Mouse (Mus musculus) midbrain, embryonic 12.5 days (tissue): Measurements from ENCODE around the gene Ak1. TPM values are rescaled to one million over a fixed set of nuclear protein-coding genes. Genes with fewer than 3 reads are reported as not detected.
A peak's percentile ranks its signal among the peaks of the same experiment; 100 is the strongest.

Experiments
- ATAC-seq: fragments of 200-750 bp; cut with Nextera tagmentation; 2 replicates; pipeline ENCODE4 v1.8.0; 2017; ENCODE audit warnings: low read depth, moderate TSS enrichment, moderate library complexity; ENCODE audit not compliant: low FRiP score
- H3K27ac ChIP-seq: fragments of 300-500 bp; sonication (generic); replicated peaks from 2 replicates; pipeline ENCODE4 v1.5.1; 2016; ENCODE audit warnings: mild to moderate bottlenecking
- H3K27me3 ChIP-seq: fragments of 300-500 bp; sonication (generic); 2 replicates; pipeline ENCODE4 v1.6.1; 2016; ENCODE audit warnings: mild to moderate bottlenecking
- H3K36me3 ChIP-seq: fragments of 300-500 bp; sonication (generic); 2 replicates; pipeline ENCODE4 v1.6.1; 2016
- H3K4me1 ChIP-seq: fragments of 300-500 bp; sonication (generic); 2 replicates; pipeline ENCODE4 v1.6.1; 2016
- H3K4me2 ChIP-seq: fragments of 300-500 bp; sonication (generic); replicated peaks from 2 replicates; pipeline ENCODE4 v1.6.1; 2016; ENCODE audit warnings: mild to moderate bottlenecking, moderate library complexity
- H3K4me3 ChIP-seq: fragments of 300-500 bp; sonication (generic); 2 replicates; pipeline ENCODE4 v1.5.1; 2016; ENCODE audit warnings: mild to moderate bottlenecking
- H3K9ac ChIP-seq: fragments of 300-500 bp; sonication (generic); replicated peaks from 2 replicates; pipeline ENCODE4 v1.6.1; 2016; ENCODE audit warnings: mild to moderate bottlenecking, moderate library complexity
- H3K9me3 ChIP-seq: fragments of 300-500 bp; sonication (generic); 2 replicates; pipeline ENCODE4 v1.6.1; 2016; ENCODE audit warnings: mild to moderate bottlenecking
- WGBS: fragments of 180-500 bp; shearing (Covaris S2); methylation state at CpG from one replicate; pipeline ENCODE4 v1.1.7; 2016; 5-methylcytosine and 5-hydroxymethylcytosine counted together
- polyA plus RNA-seq: library from polyadenylated mRNA; unstranded; fragments of >200 nt; fragmentation: Nextera tagmentation; extraction: Ambion mirVana; gene quantifications from 2 replicates; pipeline ENCODE4 v1.2.1, GENCODE M21; 2016

Gene Ak1
- polyA plus RNA-seq, 1 experiment from 2014 or later, result 31.6 TPM

- Histone ChIP-seq H3K36me3 (no peaks in the 10 kb centered on the region), H3K9ac (no peak overlapping the region), H3K9me3 (no peaks in the 10 kb centered on the region), H3K4me3 (peak overlapping the region; percentile 16), H3K4me2 (peak overlapping the region; percentile 39), H3K27me3 (peaks cover 10% of the 10 kb centered on the region), H3K4me1 (peaks cover 12% of the 10 kb centered on the region), H3K27ac (no peak overlapping the region)
- ATAC-seq, result no peak
- 2% methylated on average over 11 of the region's 11 CpGs for WGBS
Measured at GRCm38 (mm10) chr2:32602600-32603054, 18.9 kb upstream of the Ak1 start.

- Histone ChIP-seq H3K36me3 (no peaks in the 10 kb centered on the region), H3K4me3 (no peak overlapping the region), H3K9ac (no peak overlapping the region), H3K27me3 (peaks cover 27% of the 10 kb centered on the region), H3K27ac (no peak overlapping the region), H3K4me1 (peaks cover 23% of the 10 kb centered on the region), H3K9me3 (no peaks in the 10 kb centered on the region), H3K4me2 (no peak overlapping the region)
- 48% methylated on average over 10 of the region's 10 CpGs for WGBS
- no peak for ATAC-seq
Measured at GRCm38 (mm10) chr2:32604631-32605030, 16.9 kb upstream of the Ak1 start.

GRCm38 (mm10) chr2:32606161-32607142, 15.1 kb upstream of the Ak1 start:
- Histone ChIP-seq H3K4me3 (peak overlapping the region; percentile 59), H3K9ac (peak overlapping the region; percentile 77), H3K4me2 (peak overlapping the region; percentile 93), H3K27ac (no peak overlapping the region), H3K27me3 (peaks cover 27% of the 10 kb centered on the region), H3K9me3 (no peaks in the 10 kb centered on the region), H3K4me1 (peaks cover 31% of the 10 kb centered on the region), H3K36me3 (no peaks in the 10 kb centered on the region)
- peak; percentile 86 for ATAC-seq
- 14% methylated on average over 43 of the region's 55 CpGs for WGBS

- 8% methylated on average over 34 of the region's 34 CpGs for WGBS
- peaks cover 27% of the 10 kb centered on the region for H3K27me3 ChIP-seq
- no peak overlapping the region for H3K27ac ChIP-seq
- H3K36me3 ChIP-seq, result no peaks in the 10 kb centered on the region
- H3K9ac ChIP-seq, result peak overlapping the region; percentile 77
- peak; percentile 38; the same call in 1 of the 2 replicates for ATAC-seq
- peaks cover 30% of the 10 kb centered on the region for H3K4me1 ChIP-seq
- H3K4me2 ChIP-seq, result peak overlapping the region; percentile 93
- H3K9me3 ChIP-seq, result no peaks in the 10 kb centered on the region
- peak overlapping the region; percentile 59 for H3K4me3 ChIP-seq
Measured at GRCm38 (mm10) chr2:32607262-32607947, 14.2 kb upstream of the Ak1 start.

DNA sequence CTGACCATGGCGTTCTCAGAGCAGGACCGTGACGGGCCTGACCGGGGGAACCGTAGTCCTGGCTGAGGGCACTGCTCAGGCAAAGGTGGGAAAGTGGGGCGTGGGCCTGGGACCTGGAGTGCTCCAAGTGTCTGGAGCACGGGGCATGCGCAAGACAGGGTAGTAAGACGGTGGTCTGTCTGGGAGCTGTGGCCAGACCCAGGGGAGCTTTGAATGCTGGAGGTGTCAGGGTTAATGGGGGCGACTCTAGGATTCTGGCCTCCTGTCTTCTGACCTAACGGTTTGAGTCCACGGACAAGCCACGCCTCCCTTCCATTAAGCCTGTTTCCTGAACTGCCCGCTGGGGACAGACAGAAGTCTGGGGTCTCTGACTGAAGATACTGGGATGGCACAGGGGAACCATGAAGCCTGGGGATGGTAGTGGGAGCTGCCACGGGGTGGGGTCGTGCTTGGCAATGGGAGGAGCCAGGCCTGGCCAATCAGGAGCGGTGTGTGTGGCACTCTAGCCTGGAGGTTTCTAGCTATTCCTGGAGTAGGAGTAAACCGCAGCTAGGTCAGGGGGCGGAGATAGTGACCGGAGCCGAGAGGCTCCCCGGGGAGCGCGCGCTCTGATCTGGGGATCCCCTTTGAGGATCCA, 13.3 kb upstream of the Ak1 start:
- peaks cover 27% of the 10 kb centered on the region for H3K27me3 ChIP-seq
- 10% methylated on average over 25 of the region's 25 CpGs for WGBS

GRCm38 (mm10) chr2:32608778-32609435, 12.7 kb upstream of the Ak1 start:
- no peak overlapping the region; the same call in 1 of the 2 replicates for H3K9ac ChIP-seq
- peaks cover 27% of the 10 kb centered on the region for H3K27me3 ChIP-seq
- H3K4me3 ChIP-seq, result peak overlapping the region; percentile 3; the same call in 1 of the 2 replicates
- H3K9me3 ChIP-seq, result no peaks in the 10 kb centered on the region
- peaks cover 27% of the 10 kb centered on the region for H3K4me1 ChIP-seq
- no peaks in the 10 kb centered on the region for H3K36me3 ChIP-seq
- WGBS, result 40% methylated on average over 18 of the region's 18 CpGs
- no peak for ATAC-seq
- peak overlapping the region; percentile 22 for H3K4me2 ChIP-seq
- no peak overlapping the region for H3K27ac ChIP-seq

More for the DNA sequence above, 13.3 kb upstream of the Ak1 start:
- H3K9ac ChIP-seq, result no peak overlapping the region; the same call in 1 of the 2 replicates
- H3K36me3 ChIP-seq, result no peaks in the 10 kb centered on the region
- H3K27ac ChIP-seq, result no peak overlapping the region
- ATAC-seq, result peak; percentile 31; the same call in 1 of the 2 replicates
- H3K9me3 ChIP-seq, result no peaks in the 10 kb centered on the region
- peak overlapping the region; percentile 3; the same call in 1 of the 2 replicates for H3K4me3 ChIP-seq
- peaks cover 27% of the 10 kb centered on the region for H3K4me1 ChIP-seq
- H3K4me2 ChIP-seq, result peak overlapping the region; percentile 22

DNA sequence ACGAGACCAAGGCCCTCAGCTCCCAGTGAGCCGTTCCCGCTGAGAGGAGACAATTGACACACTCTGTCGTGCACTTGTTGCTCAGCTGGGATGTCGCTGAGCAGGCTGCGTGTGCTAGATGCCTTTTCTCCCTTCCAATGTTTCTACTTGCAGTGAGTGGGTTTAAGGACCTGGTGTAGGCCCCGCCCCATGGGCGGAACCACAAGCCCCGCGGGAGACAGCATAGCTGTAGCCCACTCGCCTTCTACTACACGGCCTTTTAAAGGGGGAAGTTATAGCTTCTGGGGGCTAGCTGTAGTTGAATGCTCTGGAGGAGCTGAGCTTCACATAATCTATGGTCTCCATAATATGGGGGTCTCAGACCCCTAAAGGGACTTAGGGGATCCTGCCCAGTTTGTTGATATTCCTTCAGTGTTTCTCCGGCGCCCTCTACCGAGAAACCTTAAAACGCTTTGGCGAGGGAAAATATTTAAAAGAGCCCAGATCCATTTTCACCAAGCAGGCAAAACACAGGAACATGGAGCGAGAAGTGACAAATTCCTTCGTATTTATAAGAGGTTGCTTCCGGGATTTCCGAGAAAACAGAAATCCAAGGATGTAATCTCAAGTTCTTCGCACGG, 10.8 kb upstream of the Ak1 start:
- peak overlapping the region; percentile 53 for H3K4me2 ChIP-seq
- H3K27ac ChIP-seq, result no peak overlapping the region
- H3K9ac ChIP-seq, result peak overlapping the region; percentile 34; the same call in 1 of the 2 replicates
- 18% methylated on average over 23 of the region's 23 CpGs for WGBS
- H3K4me3 ChIP-seq, result peak overlapping the region; percentile 32
- H3K36me3 ChIP-seq, result peaks cover 6% of the 10 kb centered on the region; the same call in 1 of the 2 replicates
- H3K27me3 ChIP-seq, result peaks cover 23% of the 10 kb centered on the region
- ATAC-seq, result no peak
- peaks cover 27% of the 10 kb centered on the region for H3K4me1 ChIP-seq
- no peaks in the 10 kb centered on the region for H3K9me3 ChIP-seq

DNA sequence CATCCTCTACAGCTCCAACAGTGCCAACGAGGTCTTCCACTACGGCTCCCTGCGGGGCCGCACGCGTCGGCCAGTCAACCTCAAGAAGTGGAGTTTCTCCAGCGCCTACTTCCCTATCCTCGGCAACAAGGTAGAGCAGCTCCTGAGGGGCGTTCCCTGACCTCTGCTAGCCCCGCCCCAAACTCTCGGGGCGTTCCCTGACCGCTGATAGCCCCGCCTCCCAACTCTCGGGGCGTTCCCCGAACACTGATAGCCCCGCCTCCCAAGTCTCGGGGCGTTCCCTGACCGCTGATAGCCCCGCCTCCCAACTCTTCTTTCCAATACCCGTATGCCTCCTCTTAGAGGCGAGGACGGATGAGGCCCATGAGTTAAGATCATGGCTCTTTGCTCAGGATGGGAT, 9.3 kb upstream of the Ak1 start:
- Histone ChIP-seq H3K4me1 (peaks cover 22% of the 10 kb centered on the region), H3K9me3 (no peaks in the 10 kb centered on the region), H3K4me2 (no peak overlapping the region), H3K4me3 (no peak overlapping the region), H3K27me3 (peaks cover 21% of the 10 kb centered on the region), H3K9ac (no peak overlapping the region), H3K36me3 (peaks cover 6% of the 10 kb centered on the region; the same call in 1 of the 2 replicates), H3K27ac (no peak overlapping the region)
- 67% methylated on average over 26 of the region's 26 CpGs for WGBS
- no peak for ATAC-seq

GRCm38 (mm10) chr2:32617109-32617508, 4.4 kb upstream of the Ak1 start:
- H3K27ac ChIP-seq, result no peak overlapping the region
- H3K4me1 ChIP-seq, result peaks cover 24% of the 10 kb centered on the region
- ATAC-seq, result no peak
- no peaks in the 10 kb centered on the region for H3K9me3 ChIP-seq
- no peak overlapping the region for H3K4me2 ChIP-seq
- 97% methylated on average over 1 of the region's 1 CpGs for WGBS
- H3K4me3 ChIP-seq, result no peak overlapping the region
- H3K27me3 ChIP-seq, result no peaks in the 10 kb centered on the region
- no peak overlapping the region for H3K9ac ChIP-seq
- H3K36me3 ChIP-seq, result peaks cover 6% of the 10 kb centered on the region; the same call in 1 of the 2 replicates

DNA sequence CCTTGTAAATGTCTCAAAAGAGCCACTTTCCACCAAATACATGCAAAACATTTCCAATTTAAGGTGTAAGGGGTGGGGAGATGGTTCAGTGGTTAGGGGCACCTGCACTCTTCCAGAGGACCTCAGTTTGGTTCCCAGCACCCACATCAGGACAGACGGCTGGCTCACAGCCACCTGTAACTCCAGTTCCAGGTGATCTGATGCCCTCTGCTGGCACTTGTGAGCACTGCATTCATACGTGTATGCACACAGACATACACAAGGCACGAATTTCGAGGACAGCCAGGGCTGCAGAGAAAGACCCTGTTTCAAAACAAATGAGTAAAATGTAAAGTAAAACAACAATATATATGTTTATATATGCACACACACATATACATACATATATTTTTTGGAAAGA, 4.0 kb upstream of the Ak1 start:
- peaks cover 6% of the 10 kb centered on the region; the same call in 1 of the 2 replicates for H3K36me3 ChIP-seq
- H3K9me3 ChIP-seq, result no peaks in the 10 kb centered on the region
- H3K4me3 ChIP-seq, result no peak overlapping the region
- ATAC-seq, result no peak
- no peak overlapping the region for H3K27ac ChIP-seq
- no peak overlapping the region for H3K9ac ChIP-seq
- WGBS, result 91% methylated on average over 4 of the region's 4 CpGs
- no peak overlapping the region for H3K4me2 ChIP-seq
- H3K4me1 ChIP-seq, result peaks cover 24% of the 10 kb centered on the region
- H3K27me3 ChIP-seq, result no peaks in the 10 kb centered on the region

DNA sequence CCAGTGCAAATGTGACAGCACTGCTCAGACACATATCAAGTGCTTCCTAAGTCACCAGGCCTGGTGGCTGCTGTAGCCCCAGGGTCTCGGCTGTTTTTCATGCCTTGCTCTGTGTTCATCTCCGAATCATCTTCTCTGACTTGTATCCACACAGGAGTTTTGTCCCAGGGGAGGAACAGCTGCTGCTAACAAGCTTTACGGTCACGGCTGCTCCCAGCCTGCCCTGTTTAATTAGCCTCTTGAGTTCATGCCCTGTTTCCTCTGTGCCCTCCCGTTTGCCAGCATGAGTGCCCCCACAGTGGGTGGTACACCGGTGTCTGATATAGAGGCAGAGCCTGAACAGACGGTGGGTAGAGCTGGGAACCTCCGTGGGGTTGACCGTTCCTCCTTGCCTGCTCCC, 3.5 kb upstream of the Ak1 start:
- H3K27ac ChIP-seq, result no peak overlapping the region
- peaks cover 24% of the 10 kb centered on the region for H3K4me1 ChIP-seq
- H3K36me3 ChIP-seq, result peaks cover 6% of the 10 kb centered on the region; the same call in 1 of the 2 replicates
- H3K9me3 ChIP-seq, result no peaks in the 10 kb centered on the region
- no peak overlapping the region for H3K9ac ChIP-seq
- H3K4me2 ChIP-seq, result no peak overlapping the region
- 61% methylated on average over 9 of the region's 9 CpGs for WGBS
- no peak for ATAC-seq
- H3K27me3 ChIP-seq, result no peaks in the 10 kb centered on the region
- H3K4me3 ChIP-seq, result no peak overlapping the region
